Mouse (Mus musculus) forebrain, embryonic 10.5 days (tissue): Measurements from ENCODE around the gene Ctsg. TPM values are rescaled to one million over a fixed set of nuclear protein-coding genes. Genes with fewer than 3 reads are reported as not detected.
"Not testable (repeated sequence)": the region's sequence is repeated elsewhere in the genome, so short reads cannot be mapped to it uniquely, and the experiment has no call there.

Experiments
- DNase-seq: peaks from one replicate; pipeline ENCODE4 v3.0.0-alpha.2; 2017; ENCODE audit warnings: low spot score; ENCODE audit errors: extremely low spot score
- H3K27ac ChIP-seq: fragments of 300-500 bp; sonication (generic); 2 replicates; pipeline ENCODE4 v1.5.1; 2016; ENCODE audit warnings: mild to moderate bottlenecking
- H3K27me3 ChIP-seq: fragments of 300-500 bp; sonication (generic); 2 replicates; pipeline ENCODE4 v1.6.1; 2016; ENCODE audit warnings: mild to moderate bottlenecking; ENCODE audit not compliant: poor library complexity, severe bottlenecking
- H3K36me3 ChIP-seq: fragments of 300-500 bp; sonication (generic); replicated peaks from 2 replicates; pipeline ENCODE4 v1.6.1; 2016; ENCODE audit warnings: mild to moderate bottlenecking, moderate library complexity
- H3K4me1 ChIP-seq: fragments of 300-500 bp; sonication (generic); 2 replicates; pipeline ENCODE4 v1.6.1; 2016
- H3K4me3 ChIP-seq: fragments of 300-500 bp; sonication (generic); 2 replicates; pipeline ENCODE4 v1.5.1; 2016; ENCODE audit warnings: mild to moderate bottlenecking, moderate library complexity
- H3K9me3 ChIP-seq: fragments of 300-500 bp; sonication (generic); 2 replicates; pipeline ENCODE4 v1.6.1; 2016; ENCODE audit warnings: mild to moderate bottlenecking, moderate library complexity
- WGBS: fragments of 180-500 bp; shearing (Covaris S2); methylation state at CpG from one replicate; pipeline ENCODE4 v1.1.7; 2016; 5-methylcytosine and 5-hydroxymethylcytosine counted together
- microRNA-seq: library from miRNA; unstranded; fragments of <30 nt; microRNA quantifications from one replicate; pipeline ENCODE4, GENCODE M21; 2017
- polyA plus RNA-seq: library from polyadenylated mRNA; unstranded; fragments of >200 nt; fragmentation: Nextera tagmentation; extraction: Ambion mirVana; gene quantifications from 2 replicates; pipeline ENCODE4 v1.2.1, GENCODE M21; 2016

Gene Ctsg
- polyA plus RNA-seq, 1 experiment from 2014 or later, result 0.29 TPM

- Histone ChIP-seq H3K4me3 (no peak overlapping the region), H3K36me3 (no peaks in the 10 kb centered on the region), H3K27me3 (no peaks in the 10 kb centered on the region), H3K9me3 (no peaks in the 10 kb centered on the region), H3K4me1 (no peaks in the 10 kb centered on the region), H3K27ac (no peak overlapping the region)
- DNase-seq, result no peak
- 77% methylated on average over 3 of the region's 3 CpGs for WGBS
These were observed 15.7 kb downstream of the Ctsg start for GRCm38 (mm10) chr14:56086711-56087110.

DNA sequence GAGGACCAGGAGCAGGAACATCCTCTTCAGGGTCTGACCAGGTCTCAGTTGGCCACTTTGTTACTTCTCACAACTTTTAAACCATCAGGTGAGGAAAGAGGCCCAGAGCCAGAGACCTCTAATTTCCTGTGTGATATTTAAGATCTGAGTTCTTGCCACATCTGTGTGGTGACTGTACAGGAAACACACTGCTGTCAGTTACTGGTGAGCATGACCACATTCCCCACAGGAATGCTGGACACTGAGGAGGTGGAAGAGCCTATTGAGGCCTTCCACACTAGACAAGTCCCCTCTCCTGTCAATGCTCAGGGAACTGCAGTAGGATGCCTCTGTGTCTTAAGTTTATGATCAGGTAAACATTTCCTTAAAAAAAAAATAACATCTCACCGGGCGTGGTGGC lies 17.2 kb downstream of the Ctsg start, which contains the start of gene Mcpt8:
Gene Mcpt8, minus strand, starts transcription at position 107 of the 400 bp plus-strand sequence.
- Histone ChIP-seq H3K9me3 (no peaks in the 10 kb centered on the region), H3K27ac (no peak within 1 kb of the TSS), H3K27me3 (no peaks in the 10 kb centered on the region), H3K4me3 (no peak within 1 kb of the TSS), H3K4me1 (no peaks in the 10 kb centered on the region), H3K36me3 (no peaks in the 10 kb centered on the region)
- DNase-seq, result no peak
- 95% methylated on average over 2 of the region's 2 CpGs for WGBS

- DNase-seq, result no peak
- WGBS, result 89% methylated on average over 4 of the region's 4 CpGs
- Histone ChIP-seq H3K4me1 (no peaks in the 10 kb centered on the region), H3K36me3 (no peaks in the 10 kb centered on the region), H3K9me3 (no peaks in the 10 kb centered on the region), H3K27me3 (no peaks in the 10 kb centered on the region), H3K27ac (no peak overlapping the region), H3K4me3 (no peak overlapping the region)
These were observed 20.4 kb downstream of the Ctsg start for GRCm38 (mm10) chr14:56082016-56082415.

GRCm38 (mm10) chr14:56062213-56062612 lies 40.2 kb downstream of the Ctsg start, which contains the start of gene Mcpt4:
TSS of gene Mcpt4 (minus strand) at chr14:56062313.
- not testable (repeated sequence) for H3K4me3 ChIP-seq, H3K27me3 ChIP-seq, H3K4me1 ChIP-seq, DNase-seq, H3K9me3 ChIP-seq, H3K36me3 ChIP-seq, H3K27ac ChIP-seq
- 85% methylated on average over 3 of the region's 3 CpGs for WGBS

DNA sequence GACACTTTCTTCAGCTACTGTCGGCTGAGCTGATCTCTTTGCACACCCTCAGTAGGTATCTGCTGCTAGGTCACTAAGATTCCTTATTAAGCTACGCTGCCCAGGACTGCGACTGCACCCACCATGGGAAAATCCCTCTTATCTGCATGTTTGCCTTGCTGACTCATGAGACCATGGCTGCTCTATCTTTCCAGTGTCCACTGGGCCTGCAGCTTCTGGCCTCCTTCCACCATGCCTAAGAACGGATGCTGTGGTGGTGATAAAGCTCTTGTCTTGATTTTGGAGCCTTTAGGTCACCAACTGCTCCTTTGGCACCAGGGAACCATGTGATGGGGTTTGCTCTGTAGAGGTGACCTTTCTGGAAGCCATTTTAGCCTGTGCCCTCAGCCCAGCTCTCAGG lies 44.7 kb downstream of the Ctsg start:
- no peak overlapping the region for H3K4me3 ChIP-seq
- WGBS, result 92% methylated on average over 4 of the region's 4 CpGs
- H3K27ac ChIP-seq, result no peak overlapping the region
- no peaks in the 10 kb centered on the region for H3K36me3 ChIP-seq
- no peaks in the 10 kb centered on the region for H3K9me3 ChIP-seq
- H3K27me3 ChIP-seq, result no peaks in the 10 kb centered on the region
- no peak for DNase-seq
- H3K4me1 ChIP-seq, result no peaks in the 10 kb centered on the region

GRCm38 (mm10) chr14:56055408-56055807 lies 47.0 kb downstream of the Ctsg start:
- Histone ChIP-seq H3K4me3 (no peak overlapping the region), H3K9me3 (no peaks in the 10 kb centered on the region), H3K27ac (no peak overlapping the region), H3K27me3 (no peaks in the 10 kb centered on the region), H3K36me3 (no peaks in the 10 kb centered on the region), H3K4me1 (no peaks in the 10 kb centered on the region)
- no peak for DNase-seq
- WGBS, result 89% methylated on average over 3 of the region's 3 CpGs

Small RNAs within 50 kb of the gene (microRNA-seq; reads per million reads assigned to microRNA genes)
- not detected for gene Mir6949

Other genes starting within 250 kb of the Ctsg start
- 24.5 and 25.8 TPM in 2 replicates for gene Nynrin, start 248.6 kb downstream of the Ctsg start, polyA plus RNA-seq
- gene Cbln3, start 218.2 kb downstream of the Ctsg start, polyA plus RNA-seq, result 0.10 and 0.12 TPM in 2 replicates
- gene Khnyn, start 217.6 kb downstream of the Ctsg start, polyA plus RNA-seq, result 22.7 and 25.3 TPM in 2 replicates
- gene Sdr39u1, start 202.3 kb downstream of the Ctsg start, polyA plus RNA-seq, result 41.9 and 48.9 TPM in 2 replicates
- gene Cma1, start 157.9 kb downstream of the Ctsg start, polyA plus RNA-seq, result not detected in 2 replicates
- not detected in 2 replicates for gene Cma2, start 151.6 kb downstream of the Ctsg start, polyA plus RNA-seq
- gene Mcpt1, start 84.6 kb downstream of the Ctsg start, polyA plus RNA-seq, result not detected in 2 replicates
- gene Mcpt9, start 72.1 kb downstream of the Ctsg start, polyA plus RNA-seq, result not detected in 2 replicates
- not detected in 2 replicates for gene Mcpt2, start 60.5 kb downstream of the Ctsg start, polyA plus RNA-seq
- gene Mcpt4, start 40.3 kb downstream of the Ctsg start, polyA plus RNA-seq, result not detected in 2 replicates
- not detected in 2 replicates for gene Mcpt8, start 17.3 kb downstream of the Ctsg start, polyA plus RNA-seq
- gene Gzme, start 18.1 kb upstream of the Ctsg start, polyA plus RNA-seq, result not detected in 2 replicates
- gene Gzmd, start 30.0 kb upstream of the Ctsg start, polyA plus RNA-seq, result not detected in 2 replicates
- not detected in 2 replicates for gene Gzmg, start 57.0 kb upstream of the Ctsg start, polyA plus RNA-seq
- gene Gzmn, start 72.0 kb upstream of the Ctsg start, polyA plus RNA-seq, result not detected in 2 replicates
- gene Gzmf, start 108.8 kb upstream of the Ctsg start, polyA plus RNA-seq, result not detected in 2 replicates
- 0.36 TPM in 1 of 2 replicates, not detected in the other for gene Gzmc, start 132.1 kb upstream of the Ctsg start, polyA plus RNA-seq
- gene Gzmb, start 159.7 kb upstream of the Ctsg start, polyA plus RNA-seq, result not detected in 2 replicates